ENCODE assay signal across 9 mouse cellular contexts in the genomic region with DNA sequence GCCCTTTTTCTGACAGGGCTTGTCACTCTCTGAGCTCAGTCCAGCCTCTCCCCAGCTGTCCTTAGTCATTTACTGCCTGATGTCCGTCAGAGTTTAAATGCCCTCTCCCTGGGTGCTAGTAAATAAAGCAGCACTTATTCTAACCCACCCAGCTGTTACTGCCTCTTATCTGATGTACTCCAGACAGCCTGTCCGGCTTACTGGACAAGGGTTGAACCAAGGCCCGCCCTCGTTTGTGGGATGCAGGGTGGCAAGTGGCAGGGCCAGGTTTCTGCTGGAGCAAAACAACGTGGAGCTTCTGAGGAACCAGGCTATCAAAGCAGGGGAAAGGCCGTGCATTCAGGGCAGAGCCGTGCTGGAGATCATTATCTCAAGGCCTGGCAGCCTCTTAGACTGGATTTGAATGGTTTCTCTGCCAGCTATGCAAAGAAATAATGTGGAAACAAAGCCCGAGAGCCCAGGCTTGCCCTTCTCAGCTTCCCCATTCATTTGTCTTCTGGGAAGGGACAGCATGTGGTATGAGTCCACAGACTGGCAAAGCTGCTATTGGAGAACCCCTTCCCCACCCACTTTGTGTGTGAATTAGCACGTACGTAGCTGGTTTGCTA. TPM values are rescaled to one million over a fixed set of nuclear protein-coding genes. Genes with fewer than 3 reads are reported as not detected.
DNase-seq lines count a peak whose midpoint lies in the region; ATAC-seq and TF ChIP-seq lines count a peak whose summit lies in the region.
"Had no signal": no experiment of that assay in that cellular context is flagged by ENCODE, and none has a peak within 500 bp of the region (broad histone marks: within the 10 kb centered on the region; RNA-seq: fewer than 3 reads in every experiment).

No protein-coding gene starts in this region.

- no peak for ATAC-seq in embryonic facial prominence, embryonic 13.5 days (ENCODE audit: insufficient number of reproducible peaks, insufficient read depth, low FRiP score, low TSS enrichment, low read depth)
- peak; percentile 27; the same call in 1 of the 2 replicates for ATAC-seq in lung, embryonic 15.5 days (ENCODE audit: borderline replicate concordance, extremely low read depth, low FRiP score, low TSS enrichment)

- H3ac ChIP-seq in C2C12 (ENCODE audit: control insufficient read depth, insufficient read length, low read depth) = no peak overlapping the region

- H3K27ac ChIP-seq in embryonic facial prominence, embryonic 13.5 days = 0 out of 2 replicates have a peak overlapping the region, but pooled peaks have one; percentile 23
- peak overlapping the region; percentile 95 for H3K27ac ChIP-seq in lung, embryonic 15.5 days
- no peak overlapping the region for H3K27ac ChIP-seq in cerebellum, adult 2 months (ENCODE audit: insufficient read depth, low read length)

- no peak for TF ChIP-seq CTCF in C2C12 (IDR thresholded peaks at IDR 0.05; ENCODE audit: control insufficient read depth, insufficient read depth, insufficient read length)
- TF ChIP-seq CTCF in cerebellum, adult 2 months (IDR thresholded peaks at IDR 0.05; ENCODE audit: borderline replicate concordance, insufficient read depth, low read depth, low read length) = no peak

- no peaks in the 10 kb centered on the region for H3K79me3 ChIP-seq in C2C12 (ENCODE audit: low read depth)

- H3K79me2 ChIP-seq in C2C12 (ENCODE audit: control insufficient read depth, insufficient read depth) = peaks cover 8% of the 10 kb centered on the region

- H3K27me3 ChIP-seq in C2C12 (ENCODE audit: control insufficient read depth, insufficient read depth, insufficient read length) = no peaks in the 10 kb centered on the region
- no peaks in the 10 kb centered on the region for H3K27me3 ChIP-seq in embryonic facial prominence, embryonic 13.5 days
- H3K27me3 ChIP-seq in lung, embryonic 15.5 days = no peaks in the 10 kb centered on the region
- H3K27me3 ChIP-seq in cerebellum, adult 2 months (ENCODE audit: control insufficient read depth, insufficient read depth, low read length) = no peaks in the 10 kb centered on the region

- peak; percentile 54 for DNase-seq in kidney, adult 9 months
- DNase-seq in cerebellum, adult 11-12 months = no peak
- DNase-seq in cerebellum, adult 2 months = no peak
- DNase-seq in cerebellum, adult 9-11 months = no peak
- no peak for DNase-seq in layer of hippocampus, adult 18-20 months (ENCODE audit: low spot score in 2 of 2)

- peaks cover 17% of the 10 kb centered on the region for H3K36me3 ChIP-seq in C2C12 (ENCODE audit: control insufficient read depth, insufficient read depth)
- H3K36me3 ChIP-seq in embryonic facial prominence, embryonic 13.5 days = 0 out of 2 replicates have a peak, but pooled peaks cover 9% of the 10 kb centered on the region
- peaks cover 13% of the 10 kb centered on the region for H3K36me3 ChIP-seq in lung, embryonic 15.5 days

- no peaks in the 10 kb centered on the region for H3K9me3 ChIP-seq in embryonic facial prominence, embryonic 13.5 days
- H3K9me3 ChIP-seq in lung, embryonic 15.5 days = no peaks in the 10 kb centered on the region

- H3K4me3 ChIP-seq in C2C12 (ENCODE audit: insufficient read depth, poor library complexity, severe bottlenecking) = no peak overlapping the region
- H3K4me3 ChIP-seq in embryonic facial prominence, embryonic 13.5 days = no peak overlapping the region
- no peak overlapping the region for H3K4me3 ChIP-seq in lung, embryonic 15.5 days
- H3K4me3 ChIP-seq in cerebellum, adult 2 months (replicated peaks; ENCODE audit: insufficient read depth, low read depth, low read length) = no peak overlapping the region

- no peak overlapping the region for H3K4me2 ChIP-seq in embryonic facial prominence, embryonic 13.5 days
- 0 out of 2 replicates have a peak overlapping the region, but pooled peaks have one; percentile 32 for H3K4me2 ChIP-seq in lung, embryonic 15.5 days

- H3K9ac ChIP-seq in embryonic facial prominence, embryonic 13.5 days = no peak overlapping the region
- H3K9ac ChIP-seq in lung, embryonic 15.5 days = no peak overlapping the region

- WGBS in embryonic facial prominence, embryonic 13.5 days = 50% methylated on average over 10 of the region's 10 CpGs
- whole genome bisulfite sequencing in lung, embryonic 15.5 days = 31% methylated on average over 10 of the region's 10 CpGs
- WGBS in cerebellum, adult 2 months = 68% methylated on average over 10 of the region's 10 CpGs

- H3K4me1 ChIP-seq in embryonic facial prominence, embryonic 13.5 days = peaks cover 46% of the 10 kb centered on the region
- H3K4me1 ChIP-seq in lung, embryonic 15.5 days = peaks cover 95% of the 10 kb centered on the region
- H3K4me1 ChIP-seq in cerebellum, adult 2 months (ENCODE audit: control insufficient read depth, insufficient read depth, low read length) = peaks cover 14% of the 10 kb centered on the region

- TF ChIP-seq POLR2A in cerebellum, adult 2 months (IDR thresholded peaks at IDR 0.05; ENCODE audit: borderline replicate concordance, insufficient read depth, low read length) = no peak

TF ChIP-seq in C2C12, 6 proteins besides CTCF, POLR2A, EP300 and RAD21:
- TF ChIP-seq MAX (IDR thresholded peaks at IDR 0.05) (no peak), FOSL1 (IDR thresholded peaks at IDR 0.05; ENCODE audit: insufficient read depth, low read length, poor library complexity, severe bottlenecking) (no peak), MYOG (IDR thresholded peaks at IDR 0.05; ENCODE audit: control insufficient read depth, extremely low read depth, insufficient read length) (no peak), USF1 (IDR thresholded peaks at IDR 0.05; ENCODE audit: low read depth) (no peak), MYOD1 (IDR thresholded peaks at IDR 0.05; ENCODE audit: control insufficient read depth, insufficient read length, low read depth) (peak; percentile 94)

RNA-seq across cellular contexts. Expression of a gene that starts 7.4 kb away (rescaled TPM):
- polyA plus RNA-seq in C2C12 (2012; fragmentation: generic; extraction: Trizol) = 10.2 TPM
- 21.2 and 24.2 TPM in 2 replicates for polyA plus RNA-seq in embryonic facial prominence, embryonic 13.5 days (2015; fragmentation: Nextera tagmentation; extraction: Ambion mirVana)
- 111 and 115 TPM in 2 replicates for polyA plus RNA-seq in lung, embryonic 15.5 days (2015; fragmentation: Nextera tagmentation; extraction: Ambion mirVana)
- 11.9 and 15.3 TPM in 2 replicates for polyA plus RNA-seq in cerebellum, adult 2 months (2012; rRNA removed)
- total RNA-seq in layer of hippocampus, adult 18-20 months (2021) = 10 to 100 TPM; 16.6 to 24.9 TPM

RNA-seq across cellular contexts. Expression of a gene that starts 34.5 kb away (rescaled TPM):
- polyA plus RNA-seq in C2C12 (2012; fragmentation: generic; extraction: Trizol) = 0.53 TPM
- polyA plus RNA-seq in embryonic facial prominence, embryonic 13.5 days (2015; fragmentation: Nextera tagmentation; extraction: Ambion mirVana) = 9.6 and 10.1 TPM in 2 replicates
- polyA plus RNA-seq in lung, embryonic 15.5 days (2015; fragmentation: Nextera tagmentation; extraction: Ambion mirVana) = 193 and 195 TPM in 2 replicates
- 7.5 and 10.8 TPM in 2 replicates for polyA plus RNA-seq in cerebellum, adult 2 months (2012; rRNA removed)
- total RNA-seq in layer of hippocampus, adult 18-20 months (2021) = 1 to 10 TPM; 3.9 to 5.2 TPM

RNA-seq across cellular contexts. Expression of a gene that starts 39.5 kb away (rescaled TPM):
- 0.02 TPM for polyA plus RNA-seq in C2C12 (2012; fragmentation: generic; extraction: Trizol)
- not detected in 2 replicates for polyA plus RNA-seq in embryonic facial prominence, embryonic 13.5 days (2015; fragmentation: Nextera tagmentation; extraction: Ambion mirVana)
- 0.19 and 0.35 TPM in 2 replicates for polyA plus RNA-seq in lung, embryonic 15.5 days (2015; fragmentation: Nextera tagmentation; extraction: Ambion mirVana)
- polyA plus RNA-seq in cerebellum, adult 2 months (2012; rRNA removed) = not detected in 2 replicates
- under 1 TPM in 1 of 2 experiments, not detected in 1; 0.17 TPM for total RNA-seq in layer of hippocampus, adult 18-20 months (2021)
- polyA plus RNA-seq: large intestine, adult 2 months had no signal

Comparison
In these comparisons a context has a peak if more than half of its experiments do, and no peak if none do; other contexts are left out.
1. RNA of a gene that starts 34.5 kb away (polyA plus RNA-seq): 193 to 195 TPM in lung, embryonic 15.5 days; 9.6 to 10.1 TPM in embryonic facial prominence, embryonic 13.5 days, 7.5 to 10.8 TPM in cerebellum, adult 2 months and 0.53 TPM in C2C12 (single experiment); every median in the first group is over 10 times any median in the second.